Mouse (Mus musculus) layer of hippocampus, adult 18-20 months (tissue): Measurements from ENCODE around the gene Apobec4. TPM values are rescaled to one million over a fixed set of nuclear protein-coding genes. Genes with fewer than 3 reads are reported as not detected.
A peak's percentile ranks its signal among the peaks of the same experiment; 100 is the strongest.
"Not testable (repeated sequence)": the region's sequence is repeated elsewhere in the genome, so short reads cannot be mapped to it uniquely, and the experiment has no call there.

Experiments used
- DNase-seq, 2 experiments: peaks; one replicate each; pipeline ENCODE4 v3.0.0; 2022; ENCODE audit warnings: low spot score in 2 of 2
- total RNA-seq, 2 experiments: library from RNA; stranded (reverse); gene quantifications; 2 replicates each; pipeline ENCODE4 v1.2.3; 2021

Apobec4 gene
- total RNA-seq, 2 experiments from 2014 or later: not detected

DNA sequence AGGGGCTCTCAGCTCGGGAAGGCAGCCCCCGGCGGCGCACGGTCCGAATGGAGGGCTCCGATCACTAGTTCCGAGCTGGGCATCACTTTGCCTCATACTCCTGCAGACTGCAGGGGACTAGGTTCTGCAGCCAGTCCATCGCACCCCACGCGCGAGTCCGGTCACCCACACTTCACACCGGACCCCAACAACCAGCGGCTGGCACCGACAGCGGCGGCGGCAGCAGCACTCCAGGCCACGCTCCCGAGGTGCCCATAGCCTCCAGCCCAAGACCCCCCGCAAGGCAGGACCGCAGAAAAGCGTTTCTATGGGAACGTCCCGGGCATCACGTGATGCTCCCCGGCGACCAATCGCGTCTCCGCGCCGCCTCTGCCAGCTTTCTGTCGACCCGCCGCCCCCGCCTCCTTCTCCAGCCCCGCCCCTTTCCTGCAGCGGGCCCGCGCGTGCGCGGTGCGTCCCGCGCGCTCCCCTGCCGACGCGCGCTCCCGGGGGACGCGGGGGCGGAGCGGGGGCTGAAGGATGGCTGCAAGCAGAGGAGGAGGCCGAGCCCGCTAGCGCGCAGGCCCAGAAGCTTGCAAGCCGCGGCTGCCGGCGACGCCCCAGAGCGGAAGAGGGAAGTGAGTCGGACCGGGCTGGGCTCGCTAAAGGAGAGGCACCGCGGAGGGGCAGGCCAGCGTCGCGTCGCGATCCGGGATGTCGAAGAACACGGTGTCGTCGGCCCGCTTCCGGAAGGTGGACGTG lies 15.9 kb downstream of the Apobec4 start, which contains the start of the genes Rgl1 and Arpc5:
TSS of gene Rgl1 (minus strand) at position 320 of the 741 bp plus-strand sequence.
TSS of gene Arpc5 (plus strand) at position 511 of the 741 bp plus-strand sequence.
- DNase-seq: peak; percentile 97 to 98

DNA sequence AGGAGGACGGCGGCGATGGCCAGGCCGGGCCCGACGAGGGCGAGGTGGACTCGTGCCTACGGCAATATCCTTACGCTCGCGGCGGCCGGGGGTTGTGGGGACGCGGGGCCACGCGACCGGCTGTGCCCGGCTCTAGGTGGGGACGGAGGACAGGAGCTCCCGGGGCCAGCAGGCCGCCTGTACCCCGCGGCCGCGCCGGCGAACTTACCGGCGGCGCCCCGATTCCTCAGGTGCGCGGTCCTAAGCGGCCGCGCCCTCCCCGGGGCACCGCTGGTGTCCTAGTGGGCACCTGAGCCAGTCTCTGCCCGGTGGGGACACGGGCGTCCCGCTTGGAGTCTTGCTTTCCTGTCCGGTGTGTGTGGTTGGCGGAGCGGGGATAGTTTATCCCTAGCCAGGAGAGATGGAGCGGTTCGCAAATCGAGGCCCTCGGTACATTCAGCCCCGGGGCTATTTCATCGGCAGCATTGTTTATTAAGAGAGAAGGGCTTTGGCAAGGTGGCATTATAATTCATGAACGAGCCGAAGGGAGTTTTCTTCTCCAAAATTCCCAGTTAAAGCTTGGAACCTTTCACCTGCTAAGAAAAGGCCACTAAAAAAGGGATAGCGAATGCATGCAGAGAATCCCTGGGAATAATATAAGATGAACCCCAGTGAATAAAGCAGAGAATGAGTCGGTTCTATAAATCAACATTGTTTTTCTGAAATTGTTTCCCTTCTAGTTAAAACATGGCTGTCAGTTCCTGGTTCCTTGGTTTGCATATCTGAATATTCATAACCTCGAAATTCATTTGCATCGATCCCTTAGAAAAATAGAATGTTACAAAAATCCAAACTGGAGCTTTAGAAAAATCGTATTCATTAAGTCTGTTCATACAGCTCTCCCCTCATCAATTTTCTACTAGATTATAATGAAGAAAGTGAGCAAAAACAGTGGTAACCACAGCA lies 16.7 kb downstream of the Apobec4 start:
- DNase-seq: peak in 1 of 2 experiments; percentile 30

DNA sequence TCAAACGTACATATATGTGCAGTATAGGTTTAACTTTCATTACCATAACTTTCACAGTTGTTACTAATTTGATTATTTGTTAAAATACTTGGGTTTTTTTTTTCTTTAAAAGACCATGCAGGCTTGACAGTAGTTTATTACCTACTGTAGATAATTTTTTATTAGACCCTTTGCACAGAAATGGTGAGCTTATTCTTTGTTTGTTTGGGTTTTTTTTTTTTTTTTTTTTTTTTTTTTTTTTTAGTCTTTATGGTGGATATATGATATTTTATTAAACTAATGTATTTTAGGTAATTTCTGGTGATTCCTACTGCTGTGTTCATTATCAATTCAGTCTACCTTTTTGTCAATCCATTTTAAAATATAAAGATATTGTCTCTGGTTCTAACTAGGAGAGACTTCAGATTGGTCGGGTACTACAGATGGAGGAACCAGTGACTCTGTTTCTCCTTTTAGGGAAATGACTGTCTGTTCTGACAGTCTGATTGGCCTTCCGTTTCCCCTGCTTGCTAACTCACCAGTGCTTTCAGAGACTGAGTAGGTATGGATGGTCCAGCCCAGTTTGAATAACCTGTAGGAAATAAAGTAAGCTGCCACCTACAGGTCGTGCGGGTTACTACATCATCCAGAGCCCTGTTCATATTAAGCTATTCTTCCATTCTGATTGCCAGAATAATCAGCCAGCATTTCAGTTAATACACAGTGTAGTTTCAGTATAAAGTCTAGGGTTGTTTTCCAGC lies 17.6 kb downstream of the Apobec4 start:
- peak; percentile 82 to 97 for DNase-seq

DNA sequence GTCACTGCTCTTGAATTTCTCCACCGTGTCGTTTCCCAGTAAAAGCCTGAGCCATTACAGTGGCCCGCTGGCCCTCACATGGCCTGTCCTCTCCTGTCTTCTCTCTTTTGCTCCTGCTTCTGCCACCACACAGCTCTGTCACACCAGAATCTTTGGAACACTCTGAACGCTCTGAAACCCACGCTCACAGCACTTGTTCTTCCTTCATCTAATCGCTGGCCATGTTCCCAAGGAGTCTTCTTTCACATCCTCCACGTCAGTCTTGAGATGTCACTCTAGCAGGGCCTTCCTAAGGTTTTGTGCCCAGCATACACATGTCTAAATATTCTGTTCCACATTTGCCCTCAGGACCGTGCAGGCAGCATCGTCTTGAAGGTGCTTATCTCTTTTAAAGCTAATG lies 20.7 kb downstream of the Apobec4 start:
- peak in 1 of 2 experiments; percentile 61 for DNase-seq

DNA sequence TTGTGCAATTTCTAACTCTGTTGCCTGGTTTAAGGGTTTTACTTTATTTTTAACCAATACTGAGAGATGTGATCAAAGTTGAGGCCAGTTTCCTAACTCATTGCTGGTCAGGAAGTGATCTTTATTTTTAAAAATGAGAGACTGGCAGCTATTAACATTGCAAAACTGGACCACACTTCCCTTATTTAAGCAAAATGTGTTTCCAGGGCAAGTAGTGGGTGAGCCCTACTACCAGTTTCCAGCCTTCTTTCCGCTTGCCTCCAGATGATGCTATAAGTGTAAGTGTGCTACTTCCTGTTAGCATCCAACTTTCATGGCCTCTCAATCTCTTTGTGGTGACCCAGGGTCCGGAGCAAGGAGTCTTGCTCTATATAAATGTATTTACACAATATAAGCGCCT lies 24.2 kb downstream of the Apobec4 start:
- DNase-seq: not testable (repeated sequence)

DNA sequence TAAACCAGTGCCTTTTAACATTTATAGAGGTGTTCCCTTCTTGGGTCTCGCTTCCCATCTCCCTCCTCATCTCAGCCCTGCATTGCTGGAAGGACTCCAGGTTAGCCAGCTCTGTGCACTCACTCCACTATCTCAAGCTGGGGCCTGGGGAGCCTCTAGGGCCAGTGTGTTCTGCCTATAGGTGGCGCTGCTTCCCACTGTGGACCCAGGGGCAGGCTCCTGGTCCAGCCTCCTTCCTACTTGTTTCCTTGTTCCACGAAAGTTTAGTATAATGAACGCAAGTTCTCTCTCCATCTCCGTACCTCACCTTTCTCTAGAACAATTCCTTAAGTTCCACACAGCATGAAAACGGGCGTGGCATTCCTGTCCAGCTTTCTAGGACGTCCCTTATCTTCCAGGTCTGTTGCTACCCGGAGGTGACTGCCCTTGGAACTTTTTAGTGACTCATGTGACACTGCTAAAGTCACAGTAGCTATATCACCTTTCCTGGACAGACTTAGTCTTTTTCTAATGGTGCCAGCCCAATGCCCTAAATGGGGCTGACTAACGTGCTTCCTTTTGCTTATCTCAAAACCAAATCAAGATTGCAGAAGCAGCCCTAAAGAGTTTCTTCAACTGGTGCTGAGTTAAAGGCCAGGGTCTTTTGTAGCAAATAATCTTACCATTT lies 28.9 kb downstream of the Apobec4 start:
- peak; percentile 51 to 82 for DNase-seq

DNA sequence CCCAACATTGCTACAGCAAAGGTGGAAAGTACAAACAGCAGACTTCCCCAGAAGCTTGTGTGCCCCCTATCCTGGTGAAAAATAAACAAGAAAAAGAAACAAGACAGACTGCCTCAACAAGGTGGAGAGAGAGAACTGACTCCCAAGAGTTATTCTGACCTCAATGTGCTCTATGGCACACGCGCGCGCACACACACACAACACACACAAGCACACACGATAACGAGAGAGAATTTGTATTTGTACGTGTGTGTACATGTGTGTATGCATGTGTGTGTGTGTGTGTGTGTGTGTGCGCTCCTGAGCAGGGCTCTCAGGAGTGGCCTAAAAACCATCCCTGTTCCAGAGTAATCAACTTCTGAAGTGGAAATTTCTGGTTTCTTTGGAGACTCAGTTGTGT lies 34.3 kb downstream of the Apobec4 start:
- DNase-seq: no peak

DNA sequence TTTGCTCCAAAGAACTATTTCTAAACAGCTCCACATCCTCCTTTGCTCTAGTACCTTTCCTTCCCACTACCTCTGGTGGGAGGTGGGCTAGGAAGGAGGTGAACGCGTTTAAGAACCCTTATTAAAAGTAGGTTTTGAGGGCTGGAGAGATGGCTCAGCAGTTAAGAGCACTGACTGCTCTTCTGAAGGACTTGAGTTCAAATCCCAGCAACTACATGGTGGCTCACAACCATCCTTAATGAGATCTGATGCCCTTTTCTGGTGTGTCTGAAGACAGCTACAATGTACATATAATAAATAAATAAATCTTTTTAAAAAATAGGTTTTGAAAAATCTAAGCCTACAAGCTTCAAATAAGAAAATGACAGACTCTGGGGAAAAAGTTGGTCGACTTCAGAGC lies 35.1 kb downstream of the Apobec4 start:
- DNase-seq: not testable (repeated sequence)

DNA sequence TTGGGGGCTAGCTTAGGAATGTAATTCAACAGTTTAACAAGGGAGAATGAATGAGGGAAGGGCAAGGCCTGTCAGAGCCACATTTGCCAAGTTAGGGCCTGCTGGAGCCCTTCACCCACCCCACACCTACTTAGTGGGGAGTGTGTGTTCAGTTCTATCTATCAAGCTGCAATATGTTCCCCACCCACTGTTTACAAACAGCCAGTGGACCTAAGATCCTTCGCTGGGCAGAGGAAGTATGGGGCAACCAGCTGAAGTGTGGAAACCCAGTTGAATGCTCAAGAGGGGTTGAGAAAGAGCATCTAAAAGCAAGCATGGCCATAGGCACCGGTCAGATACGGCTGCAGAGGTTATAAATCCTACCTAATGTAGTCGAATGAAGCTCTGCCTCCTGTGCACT lies 36.6 kb downstream of the Apobec4 start:
- DNase-seq: no peak

DNA sequence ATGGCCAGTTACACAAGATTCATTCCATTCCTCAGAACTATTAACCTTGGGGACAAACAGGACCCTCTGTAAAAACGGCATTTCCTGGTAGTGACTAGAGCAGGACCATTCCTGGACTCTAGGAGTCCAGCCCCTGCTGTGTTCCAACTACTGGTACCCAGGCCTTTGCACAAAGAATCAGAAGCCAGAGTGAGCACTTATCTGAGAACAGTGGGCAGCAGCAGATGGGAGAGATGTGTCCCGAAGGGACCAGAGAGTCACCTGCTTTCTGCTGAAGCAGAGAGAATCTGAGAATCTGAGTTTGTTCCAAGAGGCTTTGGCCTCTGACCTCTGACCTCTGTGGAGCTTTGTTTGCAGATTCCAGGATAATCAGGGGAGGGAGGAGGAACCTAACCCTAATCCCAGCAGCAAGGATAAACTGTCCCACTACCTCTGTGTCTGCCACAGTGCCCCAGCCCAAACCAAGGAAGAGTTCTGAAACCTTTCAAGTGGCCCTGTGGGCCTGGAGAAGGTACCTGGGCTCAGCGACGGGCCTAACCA lies 37.8 kb downstream of the Apobec4 start:
- no peak for DNase-seq

DNA sequence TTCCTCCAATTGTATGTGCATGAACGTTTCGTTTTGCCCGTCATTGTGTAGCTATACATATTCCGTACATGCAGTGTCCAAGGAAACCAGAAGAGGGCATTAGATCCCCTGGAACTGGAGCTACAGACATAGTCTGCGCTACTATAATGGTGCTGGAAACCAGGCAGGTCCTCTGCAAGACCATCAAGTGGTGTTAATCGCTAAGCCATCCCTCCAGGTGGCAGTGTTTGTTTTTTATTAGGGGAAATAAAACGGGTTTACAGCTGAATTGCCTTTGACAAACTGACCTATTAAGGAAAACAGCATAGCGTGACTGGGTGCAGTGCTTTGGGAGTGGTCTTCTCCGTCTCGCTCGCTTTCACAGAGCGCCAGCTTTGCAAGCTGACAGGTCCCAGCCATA lies 39.9 kb downstream of the Apobec4 start:
- DNase-seq: peak in 1 of 2 experiments; percentile 44

DNA sequence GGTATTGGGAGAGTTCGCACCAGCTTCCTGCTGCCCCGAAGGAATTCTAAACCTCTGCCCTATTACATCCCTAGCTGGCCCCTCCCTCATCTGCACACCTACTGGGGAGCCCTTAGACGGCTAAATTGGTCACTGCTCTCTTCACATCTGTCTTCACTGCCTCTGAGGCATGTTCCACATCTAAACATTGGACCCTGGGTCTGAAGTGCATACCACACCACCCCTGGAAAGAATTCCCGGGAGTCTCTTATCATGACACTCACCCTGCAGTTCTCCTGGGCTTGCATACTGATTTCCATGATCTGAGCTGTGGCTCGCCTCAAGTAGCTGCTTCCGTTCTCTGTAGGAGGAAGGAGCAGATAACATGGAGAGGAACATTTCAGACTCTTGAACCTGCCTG lies 40.5 kb downstream of the Apobec4 start:
- no peak for DNase-seq

DNA sequence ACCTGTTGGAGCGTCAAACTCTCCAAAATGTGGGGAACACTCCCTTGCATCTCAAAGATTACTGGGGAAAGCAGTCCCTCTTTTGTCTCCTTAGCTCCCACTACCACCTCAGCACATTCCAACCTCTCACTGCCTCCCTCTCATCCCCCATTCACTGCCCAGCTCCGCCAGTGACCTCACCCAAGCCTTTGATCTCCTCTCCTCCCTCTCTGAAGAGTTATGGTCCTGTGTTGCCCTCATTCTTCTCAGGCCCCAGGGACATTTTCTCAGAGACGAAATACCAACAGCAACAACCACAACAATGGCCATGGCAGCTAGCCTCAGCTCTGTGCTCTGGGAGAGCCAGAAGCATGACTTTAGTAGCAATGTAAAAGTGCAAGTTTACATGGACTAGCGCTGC lies 40.9 kb downstream of the Apobec4 start:
- no peak for DNase-seq

DNA sequence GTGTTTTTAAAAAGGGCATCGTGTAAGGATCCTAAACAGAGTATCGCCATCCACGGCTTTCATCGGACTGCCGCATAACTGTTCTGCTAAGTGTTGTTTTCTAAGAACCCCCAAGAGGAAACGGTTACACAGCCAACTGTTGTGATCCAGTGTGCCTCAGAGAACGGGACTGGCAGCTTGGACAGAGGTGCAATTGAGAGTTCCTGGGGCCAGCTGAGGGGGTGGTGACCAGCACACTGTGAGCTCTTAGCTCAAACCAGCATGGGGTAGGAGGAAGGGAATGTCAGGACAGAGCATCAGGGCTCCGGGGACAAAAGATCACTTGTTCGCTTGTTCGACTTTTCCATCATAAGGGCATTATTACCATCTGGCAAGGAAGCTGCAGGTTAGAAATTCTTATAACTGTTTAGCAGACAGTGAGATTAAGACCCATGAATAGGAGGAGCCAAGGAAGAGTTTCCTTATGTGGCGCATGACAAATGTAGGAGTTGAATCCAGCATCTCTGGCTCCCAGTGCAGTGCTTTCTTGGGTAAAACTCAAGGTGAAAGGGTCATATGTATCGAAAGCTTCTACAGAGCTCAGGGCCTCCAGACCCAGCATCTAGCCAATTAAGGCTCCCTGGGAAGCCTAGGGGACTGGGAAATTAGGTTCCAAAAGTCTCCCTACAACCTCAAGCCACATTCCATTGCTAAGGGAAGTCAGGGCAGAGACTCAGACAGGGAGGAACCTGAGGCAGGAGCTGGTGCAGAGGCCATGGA lies 42.6 kb downstream of the Apobec4 start:
- peak in 1 of 2 experiments; percentile 47 for DNase-seq

DNA sequence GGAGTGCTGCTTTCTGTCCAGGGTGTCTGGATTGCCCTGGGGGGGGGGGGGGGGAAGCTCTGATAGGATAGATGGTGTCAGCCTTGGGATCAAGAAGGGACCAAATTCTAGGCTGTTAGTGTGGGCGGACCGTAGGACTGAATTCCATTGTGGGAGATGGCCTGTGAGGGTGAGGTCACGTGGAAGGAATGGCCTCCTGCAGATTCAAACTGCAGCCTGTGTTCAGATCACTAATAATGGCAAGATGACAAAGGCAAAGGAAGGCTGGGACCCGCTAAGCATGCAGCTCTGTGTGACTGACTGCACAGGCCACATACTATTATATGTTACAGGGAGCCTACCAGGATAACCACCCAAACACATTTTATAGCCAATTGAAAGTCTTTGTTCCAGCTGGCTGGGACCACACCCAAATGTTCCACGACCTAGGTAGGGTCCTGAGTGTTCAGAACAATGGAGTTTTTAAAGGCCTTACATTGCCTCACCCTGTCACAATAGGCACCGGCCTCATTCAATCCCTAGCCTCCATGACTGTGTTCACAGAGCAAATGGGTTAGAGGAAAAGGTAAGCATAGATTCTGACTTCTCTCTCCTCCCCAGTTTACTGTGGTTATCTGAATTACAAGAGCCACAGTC lies 43.3 kb downstream of the Apobec4 start:
- DNase-seq: no peak

DNA sequence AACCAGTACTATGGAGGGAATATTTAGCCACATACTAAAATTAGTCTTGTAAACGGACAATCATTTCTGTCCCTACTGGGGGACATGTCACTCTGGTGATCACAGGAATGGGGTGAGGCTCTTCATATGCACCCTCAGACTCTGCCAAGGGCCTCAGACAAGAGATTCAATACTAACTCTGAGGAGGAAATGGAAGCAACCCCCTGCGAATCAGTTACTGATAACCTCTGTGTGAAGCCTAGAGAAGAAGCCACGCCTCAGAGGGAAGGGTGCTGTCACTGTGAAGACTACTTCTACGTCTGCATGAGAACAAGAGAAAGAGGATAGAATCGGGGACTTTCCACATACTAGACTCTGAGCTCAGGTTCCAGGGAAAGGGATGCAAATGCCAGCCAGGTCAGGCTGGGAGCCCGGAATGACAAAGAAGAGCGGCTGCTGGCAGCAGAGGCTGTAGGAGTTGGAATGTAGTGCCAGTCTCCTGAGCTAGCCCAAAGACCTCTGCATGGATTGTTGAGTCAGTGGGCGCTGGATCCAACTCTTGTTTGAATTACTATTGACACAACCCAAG lies 45.4 kb downstream of the Apobec4 start:
- DNase-seq: no peak

DNA sequence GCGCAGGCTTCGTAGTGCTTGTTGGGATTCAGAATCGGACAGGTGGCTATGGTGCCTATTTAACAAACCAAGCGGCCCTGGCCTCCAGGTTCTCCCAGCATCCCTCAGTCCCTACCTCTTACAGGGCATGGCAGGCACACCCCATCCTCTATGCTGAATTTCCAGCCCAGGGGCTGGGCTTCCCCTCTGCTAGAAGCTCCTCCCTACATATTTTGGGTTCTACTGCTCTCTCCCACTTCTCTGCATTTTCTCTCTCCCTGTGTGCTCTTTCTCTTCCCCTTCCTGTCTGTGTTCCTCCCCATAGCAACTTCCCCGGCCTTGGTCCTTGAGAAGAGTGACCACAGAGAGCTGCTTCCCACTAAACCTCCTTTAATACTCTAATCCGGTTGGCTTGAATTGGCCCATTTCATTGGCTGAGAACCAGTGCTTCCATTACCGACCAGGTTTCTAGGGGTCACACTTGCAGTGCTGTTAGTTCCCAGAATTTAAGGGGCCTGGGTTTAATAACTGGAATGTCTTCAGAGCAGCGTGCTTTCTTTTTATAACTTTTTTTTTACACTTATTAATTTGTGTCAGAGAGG lies 46.4 kb downstream of the Apobec4 start:
- no peak for DNase-seq

DNA sequence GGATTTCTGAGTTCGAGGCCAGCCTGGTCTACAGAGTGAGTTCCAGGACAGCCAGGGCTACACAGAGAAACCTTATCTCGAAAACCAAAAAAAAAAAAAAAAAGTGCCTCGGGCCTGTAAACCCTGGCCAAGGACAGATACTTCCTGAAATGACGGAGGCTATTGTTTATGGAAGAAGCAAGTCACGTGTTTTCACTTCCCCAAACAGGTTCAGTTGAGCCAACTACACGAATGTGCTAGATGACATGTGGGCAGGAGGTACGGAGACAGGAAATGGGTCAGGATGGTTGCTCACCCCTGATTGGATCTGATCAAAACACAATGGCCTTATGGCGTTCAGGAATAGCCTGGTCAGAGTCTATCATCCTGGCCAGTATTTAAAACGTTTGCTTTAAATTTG lies 47.8 kb downstream of the Apobec4 start:
- DNase-seq: no peak

DNA sequence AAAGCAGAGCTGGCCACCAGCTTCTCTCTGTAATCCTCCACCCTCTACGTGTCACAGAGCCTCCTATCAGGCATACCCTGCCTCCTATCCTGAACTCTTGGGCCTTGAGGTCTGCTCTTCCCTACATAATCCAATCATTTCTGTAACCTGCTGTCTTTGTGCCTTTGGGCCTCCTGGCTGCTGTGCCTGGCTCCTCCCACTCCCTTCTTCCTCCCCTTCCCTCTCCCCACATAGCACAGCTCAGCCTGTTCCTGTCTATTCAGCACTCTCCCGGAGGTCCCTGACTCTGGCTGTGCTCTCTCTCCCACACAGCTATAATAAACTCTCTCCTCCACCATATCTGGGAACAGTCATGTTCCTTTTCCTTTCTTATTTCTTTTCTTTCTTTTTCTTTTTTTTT lies 49.5 kb downstream of the Apobec4 start, which contains the start of gene Ncf2:
TSS of gene Ncf2 (plus strand) at position 298 of the 400 bp plus-strand sequence.
- no peak for DNase-seq
